Mouse (Mus musculus): ENCODE data around the gene Gm20604. TPM values are rescaled to one million over a fixed set of nuclear protein-coding genes. Genes with fewer than 3 reads are reported as not detected.

Gm20604 gene
- polyA plus RNA-seq, 1 experiment from 2014 or later: 40.7 TPM

DNA sequence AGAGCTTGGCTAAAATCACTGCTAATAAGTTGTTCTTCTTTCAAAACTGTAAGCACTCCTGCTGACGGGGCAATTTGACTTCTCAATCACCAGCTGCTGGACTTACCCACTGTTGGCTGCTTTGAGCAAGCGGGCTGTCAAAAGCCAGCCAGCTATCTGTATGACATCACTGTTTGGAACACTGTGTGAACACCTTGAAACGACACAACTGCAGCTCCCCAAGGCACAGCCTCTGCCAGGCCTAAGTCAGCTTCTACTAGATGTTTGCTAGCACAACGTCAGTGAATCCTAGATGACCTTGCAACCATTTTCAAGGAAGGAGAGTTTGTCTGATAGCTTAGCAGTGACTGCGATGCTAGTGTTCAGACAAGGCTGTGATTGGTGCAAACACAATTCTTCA, 19.4 kb downstream of the Gm20604 start:
- Histone ChIP-seq H3K4me3 (no peak overlapping the region), H3K9ac (no peak overlapping the region), H3K9me3 (no peaks in the 10 kb centered on the region), H3K4me2 (no peak overlapping the region), H3K4me1 (replicated peaks) (peaks cover 21% of the 10 kb centered on the region), H3K36me3 (no peaks in the 10 kb centered on the region), H3K27me3 (no peaks in the 10 kb centered on the region), H3K27ac (no peak overlapping the region)
- WGBS: 84% methylated on average over 5 of the region's 5 CpGs
- ATAC-seq (ENCODE audit: low FRiP score): no peak

DNA sequence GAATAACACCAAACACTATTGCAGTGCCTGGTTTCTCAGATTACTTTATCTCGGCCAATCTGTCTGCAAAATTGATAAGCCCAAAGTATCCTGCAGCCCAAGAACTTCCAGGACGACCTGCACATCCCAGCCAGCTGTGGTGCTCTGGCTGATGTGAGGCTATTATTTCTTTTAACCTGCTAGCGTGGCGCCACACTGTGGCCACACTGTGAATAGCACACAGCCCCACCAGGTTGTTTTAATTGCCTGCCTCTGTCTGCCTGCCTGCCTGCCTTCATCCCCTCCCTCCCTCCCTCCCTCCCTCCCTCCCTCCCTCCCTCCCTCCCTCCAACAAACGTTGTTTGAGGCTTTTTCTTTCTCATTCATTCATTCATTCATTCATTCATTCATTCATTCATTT, 25.1 kb downstream of the Gm20604 start:
- Histone ChIP-seq H3K4me1 (replicated peaks) (peaks cover 23% of the 10 kb centered on the region), H3K4me3 (no peak overlapping the region), H3K9me3 (no peaks in the 10 kb centered on the region), H3K9ac (no peak overlapping the region), H3K4me2 (no peak overlapping the region), H3K27me3 (no peaks in the 10 kb centered on the region), H3K27ac (no peak overlapping the region), H3K36me3 (no peaks in the 10 kb centered on the region)
- no peak for ATAC-seq (ENCODE audit: low FRiP score)
- WGBS: 11% methylated on average over 5 of the region's 5 CpGs

DNA sequence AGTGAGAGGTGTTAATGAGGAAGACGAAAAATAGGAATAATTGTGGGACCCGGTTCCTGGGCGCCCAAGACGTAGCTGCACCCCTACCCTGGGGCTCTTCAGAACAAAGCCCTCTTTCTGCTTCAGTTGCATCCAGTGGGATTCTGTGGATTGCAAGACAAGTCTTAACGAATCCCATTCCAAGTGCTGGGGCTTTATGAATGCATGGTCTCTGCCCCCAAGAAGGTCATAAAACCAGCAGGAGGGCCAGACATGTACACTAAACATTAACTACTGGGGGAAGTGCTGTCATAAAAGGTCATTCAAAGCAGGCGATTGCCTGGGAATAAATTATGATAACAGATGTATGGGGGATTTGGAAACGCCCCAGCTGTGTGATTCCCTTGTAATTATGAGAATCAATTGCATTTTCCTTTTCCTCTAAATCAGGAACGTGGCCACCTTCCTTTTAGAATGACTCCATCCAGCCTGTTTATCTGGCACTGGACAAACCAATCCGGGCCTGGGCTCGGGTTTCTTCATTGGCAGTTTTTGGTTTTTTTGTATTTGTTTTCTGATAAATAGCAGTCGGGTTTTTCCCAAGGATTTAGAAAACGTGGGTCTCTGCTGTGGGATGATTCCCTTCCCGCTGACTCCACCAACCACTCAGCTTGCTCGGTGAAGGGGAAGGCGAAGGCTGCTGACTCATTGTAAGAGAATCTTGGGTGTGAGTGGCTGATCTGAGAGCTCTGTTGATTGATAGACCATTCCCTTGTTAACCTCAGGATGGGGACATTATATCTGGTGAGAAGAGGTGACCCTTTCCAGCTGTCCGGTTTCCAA, 27.5 kb downstream of the Gm20604 start:
- H3K36me3 ChIP-seq: no peaks in the 10 kb centered on the region
- 28% methylated on average over 16 of the region's 16 CpGs for WGBS
- no peaks in the 10 kb centered on the region for H3K27me3 ChIP-seq
- peak; percentile 44 for ATAC-seq (ENCODE audit: low FRiP score)
- H3K4me3 ChIP-seq: peak overlapping the region; percentile 25
- H3K27ac ChIP-seq: peak overlapping the region; percentile 92
- H3K4me2 ChIP-seq: peak overlapping the region; percentile 54
- peaks cover 23% of the 10 kb centered on the region for H3K4me1 ChIP-seq (replicated peaks)
- peak overlapping the region; percentile 55 for H3K9ac ChIP-seq
- no peaks in the 10 kb centered on the region for H3K9me3 ChIP-seq

DNA sequence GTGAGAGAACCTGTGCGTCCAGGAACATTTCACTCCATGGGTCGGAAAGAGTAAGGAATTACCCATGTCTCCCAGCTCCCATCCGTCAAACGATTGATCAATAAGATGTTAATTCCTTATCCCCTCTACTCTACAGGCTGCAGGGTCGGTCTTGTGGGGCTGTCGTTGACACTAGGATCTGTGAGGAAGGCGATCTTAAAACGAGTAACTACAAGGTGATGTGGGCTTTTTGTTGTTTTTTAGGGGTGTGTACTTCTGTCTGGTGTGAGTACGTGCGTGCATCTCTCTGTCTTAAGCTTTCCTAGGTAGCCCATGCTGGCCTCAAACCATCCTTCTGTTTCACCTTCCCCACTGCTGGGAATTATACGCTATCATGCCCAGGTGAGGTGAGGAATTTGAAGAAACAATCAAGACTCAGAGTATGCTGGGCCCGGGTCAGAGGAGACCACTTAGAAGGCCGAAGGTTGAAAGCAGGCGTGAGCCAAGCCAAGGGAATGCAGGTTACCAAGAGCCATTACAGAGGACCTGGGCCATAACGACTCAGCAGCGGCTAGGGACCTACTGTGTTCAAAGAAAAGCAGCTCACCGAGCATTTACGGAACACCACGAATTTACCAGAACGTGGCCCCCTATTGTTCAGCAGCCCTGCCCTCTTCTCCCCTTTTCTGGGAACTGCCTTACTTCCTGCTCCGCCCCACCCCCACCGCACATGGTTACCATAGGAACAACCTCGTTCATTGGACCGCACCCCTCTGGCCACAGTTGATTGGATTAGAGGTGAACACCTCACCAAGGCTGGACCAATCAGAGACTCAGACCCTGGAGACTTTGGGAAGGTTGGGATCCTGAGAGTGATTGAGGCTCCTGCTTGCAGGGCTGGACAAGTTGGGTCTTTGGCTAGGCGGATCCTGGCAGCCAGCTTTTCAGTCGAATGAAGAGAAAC, 28.3 kb downstream of the Gm20604 start:
- WGBS: 32% methylated on average over 26 of the region's 26 CpGs
- Histone ChIP-seq H3K9ac (0 out of 2 replicates have a peak overlapping the region, but pooled peaks have one; percentile 35), H3K27me3 (no peaks in the 10 kb centered on the region)

DNA sequence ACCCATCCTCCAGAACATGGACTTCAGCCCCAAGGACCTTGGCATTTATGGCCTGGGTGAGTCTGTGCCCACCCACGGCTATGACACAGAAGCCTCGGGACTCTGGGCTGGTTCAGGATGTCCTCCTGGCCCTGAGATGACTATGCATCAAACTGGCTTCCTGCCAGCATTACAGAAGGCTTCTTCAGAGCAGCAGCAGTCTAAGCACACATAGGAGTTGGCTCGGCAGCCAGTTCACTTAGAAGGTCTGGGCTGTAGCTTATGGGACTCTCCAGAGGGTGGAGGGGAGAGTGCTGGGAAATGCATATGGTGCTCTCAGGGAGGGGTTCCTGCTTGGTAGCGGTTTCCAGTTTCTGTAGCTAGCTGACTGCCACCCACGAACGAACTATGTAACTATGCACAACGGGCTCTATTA, 32.7 kb downstream of the Gm20604 start:
- Histone ChIP-seq H3K9ac (no peak overlapping the region), H3K4me3 (no peak overlapping the region), H3K9me3 (no peaks in the 10 kb centered on the region), H3K36me3 (no peaks in the 10 kb centered on the region), H3K4me1 (replicated peaks) (peaks cover 12% of the 10 kb centered on the region), H3K27me3 (no peaks in the 10 kb centered on the region), H3K27ac (no peak overlapping the region), H3K4me2 (no peak overlapping the region)
- no peak for ATAC-seq (ENCODE audit: low FRiP score)
- WGBS: 84% methylated on average over 7 of the region's 7 CpGs

More for the DNA sequence above, 28.3 kb downstream of the Gm20604 start:
- Histone ChIP-seq H3K4me2 (peak overlapping the region; percentile 54), H3K4me1 (replicated peaks) (peaks cover 23% of the 10 kb centered on the region), H3K36me3 (no peaks in the 10 kb centered on the region), H3K27ac (peak overlapping the region; percentile 92), H3K9me3 (no peaks in the 10 kb centered on the region), H3K4me3 (peak overlapping the region; percentile 25)
- ATAC-seq (ENCODE audit: low FRiP score): peak; percentile 96

DNA sequence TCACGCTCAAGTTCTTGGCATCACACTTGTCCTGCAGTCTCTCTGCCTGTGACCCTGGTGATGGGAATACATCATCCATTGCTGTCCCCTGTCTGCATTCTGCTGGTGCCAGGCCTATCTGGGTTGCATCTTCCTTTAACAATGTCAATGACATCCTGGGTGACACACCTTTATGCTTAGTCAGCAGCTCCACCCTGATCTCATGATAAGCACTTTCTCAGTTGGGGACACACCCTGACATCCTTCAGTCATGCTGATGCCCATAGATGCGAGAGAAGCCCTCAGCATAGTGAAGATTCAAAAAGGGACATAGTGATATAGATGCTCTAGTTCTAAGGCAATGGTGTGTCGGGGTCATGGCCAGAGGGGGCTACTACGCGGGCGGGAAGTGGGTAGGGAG, 33.3 kb downstream of the Gm20604 start:
- Histone ChIP-seq H3K36me3 (no peaks in the 10 kb centered on the region), H3K4me3 (no peak overlapping the region), H3K27me3 (no peaks in the 10 kb centered on the region), H3K27ac (no peak overlapping the region), H3K4me2 (no peak overlapping the region), H3K4me1 (replicated peaks) (peaks cover 6% of the 10 kb centered on the region), H3K9ac (no peak overlapping the region), H3K9me3 (no peaks in the 10 kb centered on the region)
- 93% methylated on average over 6 of the region's 6 CpGs for WGBS
- ATAC-seq (ENCODE audit: low FRiP score): no peak

DNA sequence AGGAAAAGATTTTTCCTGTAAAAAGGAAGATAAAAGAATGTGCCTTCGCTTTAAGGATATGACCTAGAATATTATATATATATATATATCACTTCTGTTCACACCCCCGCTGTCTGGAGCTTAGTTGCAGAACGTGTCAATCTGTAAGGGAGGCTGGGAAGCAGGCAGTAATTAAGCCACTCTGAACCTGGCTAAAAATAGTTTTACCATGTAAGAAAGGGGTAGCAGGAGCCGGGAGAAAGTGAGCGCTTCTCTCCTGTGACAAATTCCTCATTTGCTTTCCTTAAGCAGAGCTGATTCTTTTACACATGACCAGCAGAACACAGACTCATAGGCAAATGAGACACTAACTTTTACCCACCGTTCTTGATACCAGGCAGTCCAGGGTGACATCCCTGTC, 34.6 kb downstream of the Gm20604 start:
- Histone ChIP-seq H3K4me3 (no peak overlapping the region), H3K4me2 (no peak overlapping the region), H3K27me3 (no peaks in the 10 kb centered on the region), H3K27ac (no peak overlapping the region), H3K4me1 (replicated peaks) (0 out of 2 replicates have a peak, but pooled peaks cover 3% of the 10 kb centered on the region), H3K9me3 (no peaks in the 10 kb centered on the region), H3K36me3 (no peaks in the 10 kb centered on the region), H3K9ac (no peak overlapping the region)
- WGBS: 88% methylated on average over 6 of the region's 6 CpGs
- no peak for ATAC-seq (ENCODE audit: low FRiP score)

DNA sequence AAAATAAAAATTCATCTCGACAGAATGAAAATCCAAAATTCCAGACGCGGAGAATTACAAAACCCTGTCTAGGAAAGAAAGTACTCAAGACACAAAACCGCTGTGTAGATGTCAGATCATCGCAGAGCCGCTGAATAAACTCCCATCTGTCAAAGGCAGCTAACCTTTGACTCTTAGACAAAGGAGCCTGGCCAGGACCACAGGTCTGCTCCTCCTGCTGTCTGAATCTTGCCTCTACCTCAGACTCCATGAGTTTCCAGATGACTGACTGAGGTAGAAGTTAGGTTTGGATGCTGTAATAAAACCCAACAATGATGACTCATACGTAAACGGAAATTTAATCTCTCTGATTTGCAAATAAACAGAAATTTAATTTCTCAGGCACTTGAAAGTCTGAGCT, 35.5 kb downstream of the Gm20604 start:
- H3K4me3 ChIP-seq: no peak overlapping the region
- no peak overlapping the region for H3K9ac ChIP-seq
- no peaks in the 10 kb centered on the region for H3K27me3 ChIP-seq
- ATAC-seq (ENCODE audit: low FRiP score): no peak
- no peaks in the 10 kb centered on the region for H3K36me3 ChIP-seq
- no peak overlapping the region for H3K27ac ChIP-seq
- H3K9me3 ChIP-seq: no peaks in the 10 kb centered on the region
- no peak overlapping the region for H3K4me2 ChIP-seq
- 47% methylated on average over 8 of the region's 8 CpGs for WGBS
- 0 out of 2 replicates have a peak, but pooled peaks cover 3% of the 10 kb centered on the region for H3K4me1 ChIP-seq (replicated peaks)

DNA sequence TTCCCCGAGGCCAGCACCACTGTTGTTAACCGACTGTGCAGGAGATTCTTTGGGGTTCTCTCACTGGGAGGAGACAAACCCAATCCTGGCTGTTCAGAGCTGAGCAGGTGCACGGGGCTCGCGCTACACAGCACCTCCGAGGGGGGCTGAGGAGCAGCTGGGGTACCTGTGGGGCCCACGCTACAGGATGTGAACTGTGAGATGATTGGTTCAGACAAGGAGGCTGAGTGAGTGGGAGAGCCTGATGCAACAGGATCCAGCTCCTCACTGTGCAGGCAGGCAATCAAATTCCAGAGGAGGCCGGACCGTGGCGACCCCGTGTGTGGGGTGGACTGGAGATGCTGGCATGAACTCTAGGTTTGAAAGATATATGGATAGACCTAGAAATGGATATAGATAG, 36.0 kb downstream of the Gm20604 start:
- no peak overlapping the region for H3K4me3 ChIP-seq
- no peaks in the 10 kb centered on the region for H3K9me3 ChIP-seq
- 0 out of 2 replicates have a peak, but pooled peaks cover 3% of the 10 kb centered on the region for H3K4me1 ChIP-seq (replicated peaks)
- no peaks in the 10 kb centered on the region for H3K36me3 ChIP-seq
- no peaks in the 10 kb centered on the region for H3K27me3 ChIP-seq
- no peak overlapping the region for H3K9ac ChIP-seq
- H3K4me2 ChIP-seq: no peak overlapping the region
- ATAC-seq (ENCODE audit: low FRiP score): peak; percentile 13; the same call in 1 of the 2 replicates
- H3K27ac ChIP-seq: no peak overlapping the region
- 49% methylated on average over 11 of the region's 11 CpGs for WGBS

DNA sequence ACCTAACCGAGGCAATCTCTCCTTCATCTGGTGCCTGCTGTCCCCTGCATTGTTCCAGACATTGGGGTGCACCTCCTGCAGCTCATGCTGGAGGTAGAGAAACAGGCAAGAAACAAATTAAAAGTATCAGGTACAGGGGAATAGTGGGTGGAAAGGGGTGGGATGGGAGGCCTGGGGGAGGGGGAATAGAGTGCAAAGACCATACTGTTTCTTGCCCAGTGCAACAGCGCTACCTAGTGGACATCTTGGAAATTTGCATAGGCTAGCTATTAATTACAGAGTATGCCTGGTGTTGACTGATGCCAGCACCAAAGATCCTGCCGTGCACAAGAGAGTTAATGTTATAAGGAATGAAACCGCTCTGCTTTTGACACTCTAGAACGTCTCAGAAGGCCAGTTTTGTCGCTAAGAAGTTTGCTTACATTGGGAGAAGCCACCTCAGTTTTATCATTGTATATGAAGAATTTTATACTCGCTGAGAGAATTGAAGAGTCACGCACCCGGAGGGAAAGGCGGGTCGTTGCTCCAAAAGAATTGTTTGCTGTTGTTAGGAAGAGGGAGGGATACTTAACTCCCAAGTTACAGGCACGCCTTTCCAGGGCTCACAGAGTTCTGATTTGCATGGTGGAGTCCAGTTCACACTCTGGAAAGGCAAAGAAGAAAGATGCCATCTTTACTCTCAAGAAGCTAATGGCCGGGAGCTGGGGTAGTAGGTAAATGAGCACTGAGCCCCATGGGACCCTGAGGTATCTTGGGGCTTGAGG, 38.7 kb downstream of the Gm20604 start:
- no peak overlapping the region; the same call in 1 of the 2 replicates for H3K4me2 ChIP-seq
- H3K27ac ChIP-seq: no peak overlapping the region
- no peaks in the 10 kb centered on the region for H3K9me3 ChIP-seq
- H3K4me3 ChIP-seq: no peak overlapping the region
- WGBS: 29% methylated on average over 13 of the region's 13 CpGs
- H3K27me3 ChIP-seq: no peaks in the 10 kb centered on the region
- H3K9ac ChIP-seq: peak overlapping the region; percentile 31
- H3K4me1 ChIP-seq (replicated peaks): 0 out of 2 replicates have a peak, but pooled peaks cover 3% of the 10 kb centered on the region
- no peaks in the 10 kb centered on the region for H3K36me3 ChIP-seq
- peak; percentile 71; the same call in 1 of the 2 replicates for ATAC-seq (ENCODE audit: low FRiP score)

DNA sequence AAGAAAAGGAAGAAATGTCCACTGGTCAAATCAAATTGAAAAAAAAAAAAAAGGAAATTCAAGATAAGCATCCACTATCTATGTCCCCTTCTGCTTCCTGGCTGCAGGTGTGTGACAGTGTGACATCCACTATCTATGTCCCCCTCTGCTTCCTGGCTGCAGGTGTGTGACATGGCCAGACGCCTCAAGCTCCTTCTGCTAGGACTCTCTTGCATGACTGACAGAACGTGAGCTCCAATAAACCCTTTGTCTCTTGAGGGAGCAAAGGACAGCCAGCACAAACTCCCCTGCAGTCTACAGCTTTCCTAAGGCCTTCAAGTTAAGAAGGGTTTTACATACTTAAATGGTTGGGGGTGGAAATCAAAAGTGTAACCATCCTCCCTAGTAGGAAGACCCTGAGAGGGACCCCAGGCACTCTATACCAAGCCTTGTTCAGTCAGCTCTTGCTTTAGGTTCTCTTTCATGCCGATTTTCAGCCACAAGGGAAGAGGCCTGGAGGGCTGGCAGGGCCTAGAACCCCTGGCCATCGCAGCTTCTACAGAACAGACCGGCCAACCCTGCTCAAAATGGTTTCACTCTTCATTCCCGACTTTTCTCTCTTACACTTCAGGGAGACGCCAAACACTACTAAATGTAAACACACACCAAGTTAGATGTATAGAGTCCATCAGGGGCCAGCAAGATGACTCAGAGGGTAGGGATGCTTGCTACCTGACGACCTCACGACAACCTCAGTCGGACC, 43.6 kb downstream of the Gm20604 start:
- Histone ChIP-seq H3K4me1 (replicated peaks) (0 out of 2 replicates have a peak, but pooled peaks cover 2% of the 10 kb centered on the region), H3K27ac (no peak overlapping the region), H3K27me3 (no peaks in the 10 kb centered on the region), H3K9me3 (no peaks in the 10 kb centered on the region), H3K4me2 (no peak overlapping the region), H3K9ac (no peak overlapping the region), H3K4me3 (no peak overlapping the region), H3K36me3 (no peaks in the 10 kb centered on the region)
- WGBS: 81% methylated on average over 10 of the region's 10 CpGs
- ATAC-seq (ENCODE audit: low FRiP score): no peak
